Mouse (Mus musculus) kidney, adult 9 months (tissue): ENCODE results near the gene Cdk14.
A peak's percentile ranks its signal among the peaks of the same experiment; 100 is the strongest.

ENCODE experiments used
- DNase-seq: peaks from one replicate; pipeline ENCODE4 v3.0.0; 2022

Cdk14 gene

GRCm38 (mm10) chr5:5044326-5044725 is 375.8 kb downstream of the Cdk14 start:
- DNase-seq = no peak

GRCm38 (mm10) chr5:5042735-5043134 is 377.4 kb downstream of the Cdk14 start:
- no peak for DNase-seq

GRCm38 (mm10) chr5:5041480-5041879 is 378.6 kb downstream of the Cdk14 start:
- no peak for DNase-seq

- no peak for DNase-seq
Measured at GRCm38 (mm10) chr5:5039700-5040284, 380.3 kb downstream of the Cdk14 start.

- DNase-seq = no peak
Measured at GRCm38 (mm10) chr5:5033445-5033844, 386.7 kb downstream of the Cdk14 start.

GRCm38 (mm10) chr5:5032847-5033246 is 387.3 kb downstream of the Cdk14 start:
- no peak for DNase-seq

GRCm38 (mm10) chr5:5032446-5032845 is 387.7 kb downstream of the Cdk14 start:
- no peak for DNase-seq

- DNase-seq = no peak
Measured at GRCm38 (mm10) chr5:5030431-5030830, 389.7 kb downstream of the Cdk14 start.

GRCm38 (mm10) chr5:5018959-5019358 is 401.2 kb downstream of the Cdk14 start:
- DNase-seq = no peak

- no peak for DNase-seq
Measured at GRCm38 (mm10) chr5:5018242-5018641, 401.9 kb downstream of the Cdk14 start.

- DNase-seq = no peak
Measured at GRCm38 (mm10) chr5:5013783-5014182, 406.3 kb downstream of the Cdk14 start.

- no peak for DNase-seq
Measured at GRCm38 (mm10) chr5:5012521-5013346, 407.4 kb downstream of the Cdk14 start.

GRCm38 (mm10) chr5:5008153-5008745 is 411.9 kb downstream of the Cdk14 start:
- DNase-seq = no peak

GRCm38 (mm10) chr5:5007489-5008152 is 412.5 kb downstream of the Cdk14 start:
- no peak for DNase-seq

GRCm38 (mm10) chr5:5005633-5006032 is 414.5 kb downstream of the Cdk14 start:
- DNase-seq = no peak

GRCm38 (mm10) chr5:5004740-5005139 is 415.4 kb downstream of the Cdk14 start:
- DNase-seq = no peak

GRCm38 (mm10) chr5:4993192-4993601 is 426.9 kb downstream of the Cdk14 start:
- DNase-seq = no peak

GRCm38 (mm10) chr5:4991023-4991422 is 429.1 kb downstream of the Cdk14 start:
- no peak for DNase-seq

- no peak for DNase-seq
Measured at GRCm38 (mm10) chr5:4990237-4990636, 429.9 kb downstream of the Cdk14 start.

GRCm38 (mm10) chr5:4986181-4986580 is 433.9 kb downstream of the Cdk14 start:
- no peak for DNase-seq

GRCm38 (mm10) chr5:4979551-4979950 is 440.6 kb downstream of the Cdk14 start:
- no peak for DNase-seq

GRCm38 (mm10) chr5:4973408-4973807 is 446.7 kb downstream of the Cdk14 start:
- no peak for DNase-seq

GRCm38 (mm10) chr5:4962063-4962610 is 458.0 kb downstream of the Cdk14 start:
- DNase-seq = peak; percentile 58
